8 mouse cellular contexts compared by ENCODE assay signal in genomic region chr9:54700174-54700475, GRCm38 (mm10). TPM values are rescaled to one million over a fixed set of nuclear protein-coding genes. Genes with fewer than 3 reads are reported as not detected.
DNase-seq lines count a peak whose midpoint lies in the region; ATAC-seq lines count a peak whose summit lies in the region.

No protein-coding gene starts in this region.

- H3K36me3 ChIP-seq in embryonic facial prominence, embryonic 10.5 days (replicated peaks), result no peaks in the 10 kb centered on the region
- H3K36me3 ChIP-seq in hindbrain, embryonic 11.5 days (ENCODE audit: control insufficient read depth, insufficient read depth, low read length), result no peaks in the 10 kb centered on the region
- H3K36me3 ChIP-seq in lung, embryonic 16.5 days (ENCODE audit: control insufficient read depth, insufficient read depth, low read length), result no peaks in the 10 kb centered on the region

- no peak overlapping the region; the same call in 1 of the 2 replicates for H3K9ac ChIP-seq in hindbrain, embryonic 11.5 days (ENCODE audit: low read depth, low read length)
- H3K9ac ChIP-seq in lung, embryonic 16.5 days (ENCODE audit: low read length), result peak overlapping the region; percentile 80

- WGBS in embryonic facial prominence, embryonic 10.5 days, result 28% methylated on average over 9 of the region's 9 CpGs
- 36% methylated on average over 9 of the region's 9 CpGs for WGBS in hindbrain, embryonic 11.5 days
- WGBS in lung, embryonic 16.5 days, result 15% methylated on average over 9 of the region's 9 CpGs

- H3K4me3 ChIP-seq in embryonic facial prominence, embryonic 10.5 days, result peak overlapping the region; percentile 80
- peak overlapping the region; percentile 63 for H3K4me3 ChIP-seq in hindbrain, embryonic 11.5 days (ENCODE audit: low read depth, low read length)
- peak overlapping the region; percentile 78 for H3K4me3 ChIP-seq in lung, embryonic 16.5 days (ENCODE audit: low read length)

- H3K4me1 ChIP-seq in embryonic facial prominence, embryonic 10.5 days, result peaks cover 24% of the 10 kb centered on the region
- H3K4me1 ChIP-seq in hindbrain, embryonic 11.5 days (replicated peaks; ENCODE audit: control insufficient read depth, insufficient read depth, low read length), result no peaks in the 10 kb centered on the region
- H3K4me1 ChIP-seq in lung, embryonic 16.5 days (replicated peaks; ENCODE audit: control insufficient read depth, insufficient read depth, low read length), result peaks cover 2% of the 10 kb centered on the region; the same call in 1 of the 2 replicates

- peaks cover 74% of the 10 kb centered on the region for H3K27me3 ChIP-seq in embryonic facial prominence, embryonic 10.5 days (replicated peaks; ENCODE audit: low read depth, poor library complexity, severe bottlenecking)
- peaks cover 27% of the 10 kb centered on the region for H3K27me3 ChIP-seq in hindbrain, embryonic 11.5 days (ENCODE audit: control insufficient read depth, insufficient read depth, low read length)
- peaks cover 4% of the 10 kb centered on the region; the same call in 1 of the 2 replicates for H3K27me3 ChIP-seq in lung, embryonic 16.5 days (ENCODE audit: control insufficient read depth, insufficient read depth, low read depth, low read length)

- H3K9me3 ChIP-seq in embryonic facial prominence, embryonic 10.5 days, result no peaks in the 10 kb centered on the region
- no peaks in the 10 kb centered on the region for H3K9me3 ChIP-seq in hindbrain, embryonic 11.5 days (ENCODE audit: control insufficient read depth, low read length)
- H3K9me3 ChIP-seq in lung, embryonic 16.5 days (ENCODE audit: control insufficient read depth, low read length), result no peaks in the 10 kb centered on the region

- peak; percentile 24 to 50 for DNase-seq in left cerebral cortex, adult 18-20 months (ENCODE audit: low spot score in 2 of 2)
- no peak for DNase-seq in left cerebral cortex, adult 9 months (ENCODE audit: low spot score in 2 of 2)
- no peak for DNase-seq in embryonic facial prominence, embryonic 10.5 days (ENCODE audit: low spot score)
- no peak for DNase-seq in hindbrain, embryonic 11.5 days (ENCODE audit: low spot score)
- no peak for DNase-seq in frontal cortex, postnatal 14 days (ENCODE audit: low spot score in 2 of 2)
- no peak for DNase-seq in T-cell, adult 2 months (ENCODE audit: low spot score)
- DNase-seq in thymus, postnatal 0 days (ENCODE audit: low spot score), result no peak

- peak overlapping the region; percentile 94 for H3K4me2 ChIP-seq in hindbrain, embryonic 11.5 days (replicated peaks; ENCODE audit: low read depth, low read length)
- H3K4me2 ChIP-seq in lung, embryonic 16.5 days (ENCODE audit: low read depth, low read length), result peak overlapping the region; percentile 95

- peak overlapping the region; percentile 84 for H3K27ac ChIP-seq in embryonic facial prominence, embryonic 10.5 days (replicated peaks)
- no peak overlapping the region for H3K27ac ChIP-seq in hindbrain, embryonic 11.5 days (ENCODE audit: low read depth, low read length)
- H3K27ac ChIP-seq in lung, embryonic 16.5 days (ENCODE audit: low read length), result no peak overlapping the region

- no peak for ATAC-seq in hindbrain, embryonic 11.5 days (ENCODE audit: low FRiP score)
- ATAC-seq in lung, embryonic 16.5 days (ENCODE audit: low read depth), result no peak

RNA-seq across cellular contexts. Expression of gene Dnaja4, which starts 1.5 kb away (rescaled TPM):
- 10 to 100 TPM; 49.6 to 51.2 TPM for total RNA-seq in left cerebral cortex, adult 18-20 months (2021)
- polyA plus RNA-seq in embryonic facial prominence, embryonic 10.5 days (2016; fragmentation: Nextera tagmentation; extraction: Ambion mirVana), result 3.2 and 3.5 TPM in 2 replicates
- polyA plus RNA-seq in hindbrain, embryonic 11.5 days (2014; fragmentation: Nextera tagmentation; extraction: Ambion mirVana), result 5.6 and 6.1 TPM in 2 replicates
- polyA plus RNA-seq in lung, embryonic 16.5 days (2015; fragmentation: Nextera tagmentation; extraction: Ambion mirVana), result 7.0 and 9.5 TPM in 2 replicates
- polyA plus RNA-seq in thymus, postnatal 0 days (2015; fragmentation: Nextera tagmentation; extraction: Ambion mirVana), result 2.9 and 3.1 TPM in 2 replicates

RNA-seq across cellular contexts. Expression of gene Wdr61, which starts 34.2 kb away (rescaled TPM):
- 10 to 100 TPM; 58.9 to 60.0 TPM for total RNA-seq in left cerebral cortex, adult 18-20 months (2021)
- polyA plus RNA-seq in embryonic facial prominence, embryonic 10.5 days (2016; fragmentation: Nextera tagmentation; extraction: Ambion mirVana), result 182 and 188 TPM in 2 replicates
- 155 and 176 TPM in 2 replicates for polyA plus RNA-seq in hindbrain, embryonic 11.5 days (2014; fragmentation: Nextera tagmentation; extraction: Ambion mirVana)
- 139 and 146 TPM in 2 replicates for polyA plus RNA-seq in lung, embryonic 16.5 days (2015; fragmentation: Nextera tagmentation; extraction: Ambion mirVana)
- 154 and 174 TPM in 2 replicates for polyA plus RNA-seq in thymus, postnatal 0 days (2015; fragmentation: Nextera tagmentation; extraction: Ambion mirVana)

RNA-seq across cellular contexts. Expression of gene Acsbg1, which starts 38.5 kb away (rescaled TPM):
- total RNA-seq in left cerebral cortex, adult 18-20 months (2021), result 100 to 1,000 TPM; 109 to 126 TPM
- polyA plus RNA-seq in embryonic facial prominence, embryonic 10.5 days (2016; fragmentation: Nextera tagmentation; extraction: Ambion mirVana), result 2.7 and 3.6 TPM in 2 replicates
- 6.3 and 7.1 TPM in 2 replicates for polyA plus RNA-seq in hindbrain, embryonic 11.5 days (2014; fragmentation: Nextera tagmentation; extraction: Ambion mirVana)
- 0.43 and 0.67 TPM in 2 replicates for polyA plus RNA-seq in lung, embryonic 16.5 days (2015; fragmentation: Nextera tagmentation; extraction: Ambion mirVana)
- 1.6 and 1.7 TPM in 2 replicates for polyA plus RNA-seq in thymus, postnatal 0 days (2015; fragmentation: Nextera tagmentation; extraction: Ambion mirVana)

Comparison
In these comparisons a context has a peak if more than half of its experiments do, and no peak if none do; other contexts are left out.
1. DNase-seq: peak in left cerebral cortex, adult 18-20 months (2 of 2); none in left cerebral cortex, adult 9 months (0 of 2), embryonic facial prominence, embryonic 10.5 days (single experiment), hindbrain, embryonic 11.5 days (single experiment), frontal cortex, postnatal 14 days (0 of 2), T-cell, adult 2 months (single experiment) and thymus, postnatal 0 days (single experiment).
2. Peak in every context shown above with its lines, with median percentiles within 50 percentile points of each other: H3K4me3 ChIP-seq.